Mouse (Mus musculus) colon, adult 2 months (tissue): ENCODE results near the gene Rrbp1. TPM values are rescaled to one million over a fixed set of nuclear protein-coding genes. Genes with fewer than 3 reads are reported as not detected.

Experiments used
- polyA plus RNA-seq: library from polyadenylated mRNA; depleted of rRNA; stranded (reverse); fragments of >200 nt; gene quantifications from 2 replicates; pipeline ENCODE4 v1.2.3, GENCODE M21; 2012; rRNA removed

Gene Rrbp1
- polyA plus RNA-seq: 148 and 161 TPM in 2 replicates

GRCm38 (mm10) chr2:144011080-144011551 lies at the start of gene Rrbp1:
Gene Rrbp1, minus strand, starts transcription at chr2:144011263.

GRCm38 (mm10) chr2:144032664-144033063 lies 21.6 kb upstream of the Rrbp1 start, which contains the start of gene Banf2:
Gene Banf2, plus strand, starts transcription at chr2:144033059.

GRCm38 (mm10) chr2:143914760-143915599 lies 96.1 kb downstream of the Rrbp1 start, which contains the start of gene Dstn:
Gene Dstn, plus strand, starts transcription at chr2:143915320.

Other genes with a start within 250 kb of the Rrbp1 start
- gene Bfsp1, start 148.1 kb downstream of the Rrbp1 start, polyA plus RNA-seq: 6.1 and 6.6 TPM in 2 replicates
- 86.0 and 107 TPM in 2 replicates for gene Dstn, start 95.9 kb downstream of the Rrbp1 start, polyA plus RNA-seq
- not detected in 2 replicates for gene Banf2, start 21.8 kb upstream of the Rrbp1 start, polyA plus RNA-seq